Comparison of ENCODE assay signal across 8 mouse cellular contexts in the genomic region with DNA sequence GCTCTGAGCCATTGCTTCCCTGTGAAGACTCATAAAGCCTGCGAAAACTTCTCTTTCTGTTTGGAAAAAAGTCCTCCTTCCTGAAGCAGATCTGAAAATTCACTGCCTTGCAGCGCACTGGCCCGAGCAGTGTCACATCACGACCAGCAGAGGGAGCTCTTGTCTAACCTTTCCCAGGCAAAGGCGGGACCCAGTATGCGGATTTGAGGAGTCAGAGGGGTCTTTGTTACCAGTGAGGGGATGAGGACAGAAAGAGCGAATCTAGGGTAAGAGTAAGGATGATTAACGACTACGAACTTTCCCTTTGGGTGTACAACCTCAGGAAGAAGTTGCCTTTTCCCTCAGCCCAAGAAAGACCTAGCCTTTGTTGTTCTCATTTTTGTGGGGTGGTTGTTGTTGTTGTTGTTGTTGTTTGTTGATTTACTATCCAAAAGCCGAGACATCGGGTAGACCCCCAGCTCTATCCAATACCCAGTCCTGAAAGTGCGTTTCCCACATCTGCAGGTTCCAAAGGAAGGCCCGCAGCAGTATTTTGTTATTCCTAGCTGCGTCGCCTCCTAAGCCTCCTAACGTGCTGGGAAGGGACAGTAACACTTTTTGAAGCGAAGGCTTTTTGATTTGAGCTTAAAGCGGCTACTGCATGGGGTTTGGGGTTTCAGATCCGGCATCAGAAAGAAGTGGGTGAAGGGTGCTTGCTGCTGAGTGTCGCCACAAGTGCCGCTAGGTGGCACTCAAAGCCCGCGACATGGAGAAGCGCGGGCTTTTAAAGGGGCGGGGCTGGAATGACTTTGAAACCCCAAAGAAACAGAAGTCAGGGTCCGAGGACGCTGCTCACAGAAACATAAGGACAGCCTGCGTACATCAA. TPM values are rescaled to one million over a fixed set of nuclear protein-coding genes. Genes with fewer than 3 reads are reported as not detected.
A peak's percentile ranks its signal among the peaks of the same experiment; 100 is the strongest.
DNase-seq lines count a peak whose midpoint lies in the region; ATAC-seq and TF ChIP-seq lines count a peak whose summit lies in the region.

No protein-coding gene starts in this region.

- H3K4me2 ChIP-seq in heart, embryonic 16.5 days (ENCODE audit: low read depth, low read length), result peak overlapping the region; percentile 81
- peak overlapping the region; percentile 52 for H3K4me2 ChIP-seq in liver, embryonic 14.5 days (ENCODE audit: low read depth)
- peak overlapping the region; percentile 51 for H3K4me2 ChIP-seq in neural tube, embryonic 11.5 days (ENCODE audit: low read depth)

- 1% methylated on average over 29 of the region's 29 CpGs for WGBS in heart, embryonic 16.5 days
- under 1% methylated on average over 29 of the region's 29 CpGs for WGBS in liver, embryonic 14.5 days (ENCODE audit: insufficient replicate concordance)
- 1% methylated on average over 29 of the region's 29 CpGs for WGBS in neural tube, embryonic 11.5 days

- no peak overlapping the region for H3K27ac ChIP-seq in ES-E14 (ENCODE audit: insufficient read depth, low read depth, low read length, poor library complexity, severe bottlenecking)
- H3K27ac ChIP-seq in heart, embryonic 16.5 days (ENCODE audit: low read length), result no peak overlapping the region
- H3K27ac ChIP-seq in liver, embryonic 14.5 days, result no peak overlapping the region
- H3K27ac ChIP-seq in neural tube, embryonic 11.5 days (ENCODE audit: low read depth, low read length), result no peak overlapping the region

- no peak for DNase-seq in ES-E14 (ENCODE audit: low read depth, low spot score)
- DNase-seq in c-Kit-negative CD71-positive TER-119-positive erythroid progenitor cells, embryonic 14.5 days (ENCODE audit: low read depth, low spot score), result peak; percentile 56
- DNase-seq in kidney, postnatal 14 days, result peak; percentile 83
- DNase-seq in liver, embryonic 14.5 days (ENCODE audit: low read depth in 3 of 3, low spot score in 3 of 3), result peak; percentile 53 to 65 (median 55)
- peak; percentile 91 for DNase-seq in neural tube, embryonic 11.5 days (ENCODE audit: low spot score)
- DNase-seq in testis, postnatal 10 days (ENCODE audit: low spot score), result peak; percentile 86

- H3K4me3 ChIP-seq in ES-E14 (ENCODE audit: insufficient read depth in 1 of 2, low read depth in 1 of 2, low read length in 2 of 2, poor library complexity in 1 of 2, severe bottlenecking in 1 of 2), result peak overlapping the region; percentile 11 to 27; a peak in 3 of 4 replicates
- H3K4me3 ChIP-seq in heart, embryonic 16.5 days (ENCODE audit: low read length), result peak overlapping the region; percentile 47
- H3K4me3 ChIP-seq in liver, embryonic 14.5 days (ENCODE audit: insufficient read depth in 1 of 2, low read depth in 2 of 2, low read length in 2 of 2), result peak overlapping the region in 1 of 2 experiments; percentile 50; a peak in 2 of 4 replicates
- 0 out of 2 replicates have a peak overlapping the region, but pooled peaks have one; percentile 15 for H3K4me3 ChIP-seq in neural tube, embryonic 11.5 days (ENCODE audit: low read depth, low read length)

- no peaks in the 10 kb centered on the region for H3K9me3 ChIP-seq in ES-E14 (ENCODE audit: control insufficient read depth, insufficient read depth, low read depth, low read length)
- no peaks in the 10 kb centered on the region for H3K9me3 ChIP-seq in heart, embryonic 16.5 days (replicated peaks; ENCODE audit: control insufficient read depth, low read length)
- H3K9me3 ChIP-seq in liver, embryonic 14.5 days (ENCODE audit: control insufficient read depth, low read length), result no peaks in the 10 kb centered on the region
- H3K9me3 ChIP-seq in neural tube, embryonic 11.5 days (ENCODE audit: control insufficient read depth, low read length), result no peaks in the 10 kb centered on the region

- H3K36me3 ChIP-seq in ES-E14 (ENCODE audit: control insufficient read depth, insufficient read depth, low read length, poor library complexity, severe bottlenecking), result no peaks in the 10 kb centered on the region
- H3K36me3 ChIP-seq in heart, embryonic 16.5 days (ENCODE audit: control insufficient read depth, insufficient read depth), result no peaks in the 10 kb centered on the region
- H3K36me3 ChIP-seq in liver, embryonic 14.5 days (replicated peaks; ENCODE audit: control insufficient read depth, insufficient read depth, low read depth), result no peaks in the 10 kb centered on the region
- H3K36me3 ChIP-seq in neural tube, embryonic 11.5 days (ENCODE audit: control insufficient read depth, insufficient read depth, low read length), result no peaks in the 10 kb centered on the region

- peak overlapping the region; percentile 75; the same call in 1 of the 2 replicates for H3K9ac ChIP-seq in ES-E14 (ENCODE audit: insufficient read depth, low read depth, low read length, poor library complexity, severe bottlenecking)
- peak overlapping the region; percentile 42; the same call in 1 of the 2 replicates for H3K9ac ChIP-seq in heart, embryonic 16.5 days (ENCODE audit: low read length)
- no peak overlapping the region for H3K9ac ChIP-seq in liver, embryonic 14.5 days (replicated peaks)
- no peak overlapping the region for H3K9ac ChIP-seq in neural tube, embryonic 11.5 days (ENCODE audit: low read length)

- peak; percentile 78 for ATAC-seq in erythroid progenitor cell, adult 5-6 weeks (replicated peaks; ENCODE audit: low FRiP score, poor library complexity, severe bottlenecking)
- peak; percentile 61; the same call in 1 of the 2 replicates for ATAC-seq in heart, embryonic 16.5 days (replicated peaks; ENCODE audit: extremely low read depth, insufficient read depth, low FRiP score)
- ATAC-seq in liver, embryonic 14.5 days (ENCODE audit: insufficient read depth), result peak; percentile 43; the same call in 1 of the 2 replicates
- ATAC-seq in neural tube, embryonic 11.5 days (ENCODE audit: insufficient read depth, low FRiP score, low TSS enrichment), result peak; percentile 58

- in situ Hi-C loops in ES-E14 (cut with MboI; ENCODE audit: low sequenced_read_pairs in 2 of 2, unreplicated experiment in 2 of 2), result loop anchor here (5.0 to 10.0 kb wide), 4 partner anchors 324 to 526 kb away; a partner anchor contains a TSS

- peaks cover 0 to 7% of the 10 kb centered on the region in 2 experiments; a peak in 1 of 4 replicates for H3K4me1 ChIP-seq in ES-E14 (ENCODE audit: control insufficient read depth in 2 of 2, insufficient read depth in 2 of 2, low read length in 2 of 2, poor library complexity in 1 of 2)
- peaks cover 7% of the 10 kb centered on the region for H3K4me1 ChIP-seq in heart, embryonic 16.5 days (ENCODE audit: control insufficient read depth, insufficient read depth, low read length)
- H3K4me1 ChIP-seq in liver, embryonic 14.5 days (replicated peaks; ENCODE audit: control insufficient read depth in 2 of 2, insufficient read depth in 2 of 2, low read length in 1 of 2), result peaks cover 0 to 2% of the 10 kb centered on the region in 2 experiments; a peak in 1 of 4 replicates
- peaks cover 9% of the 10 kb centered on the region for H3K4me1 ChIP-seq in neural tube, embryonic 11.5 days (ENCODE audit: control insufficient read depth, insufficient read depth, low read length)

- no peak for TF ChIP-seq EP300 in liver, embryonic 14.5 days (IDR thresholded peaks at IDR 0.05; ENCODE audit: low read depth)

- peak; percentile 97 for TF ChIP-seq CTCF in liver, embryonic 14.5 days (IDR thresholded peaks at IDR 0.05; ENCODE audit: low read depth)

- H3K27me3 ChIP-seq in heart, embryonic 16.5 days (ENCODE audit: control insufficient read depth, insufficient read depth, low read length), result peaks cover 50% of the 10 kb centered on the region
- H3K27me3 ChIP-seq in liver, embryonic 14.5 days (ENCODE audit: control insufficient read depth, insufficient read depth, low read length), result peaks cover 49% of the 10 kb centered on the region
- H3K27me3 ChIP-seq in neural tube, embryonic 11.5 days (ENCODE audit: control insufficient read depth, insufficient read depth, low read length), result peaks cover 60% of the 10 kb centered on the region

TF ChIP-seq in ES-E14, 5 proteins besides CTCF, POLR2A, EP300 and RAD21:
- TF ChIP-seq MAFK (IDR thresholded peaks at IDR 0.05; ENCODE audit: insufficient read depth, low read depth, low read length), result no peak
- no peak for TF ChIP-seq CHD2 (IDR thresholded peaks at IDR 0.05; ENCODE audit: low read depth, low read length)
- TF ChIP-seq HCFC1 (IDR thresholded peaks at IDR 0.05; ENCODE audit: borderline replicate concordance, insufficient read depth, low read length), result no peak
- TF ChIP-seq ZC3H11A (IDR thresholded peaks at IDR 0.05; ENCODE audit: borderline replicate concordance, low read depth, low read length), result peak; percentile 90

RNA-seq across cellular contexts. Expression of a gene that starts 14.8 kb away (rescaled TPM):
- total RNA-seq in ES-E14 (2012; rRNA removed), result 0.16 and 0.22 TPM in 2 replicates
- total RNA-seq in erythroid progenitor cell, adult 5-6 weeks (2015; ENCODE audit: low replicate concordance), result not detected in 2 replicates
- not detected in 2 replicates for total RNA-seq in erythroid progenitor cell, adult 5-6 weeks (2017; ENCODE audit: low replicate concordance)
- not detected in 2 replicates for polyA plus RNA-seq in heart, embryonic 16.5 days (2015; fragmentation: Nextera tagmentation; extraction: Ambion mirVana)
- polyA plus RNA-seq in liver, embryonic 14.5 days (2012; rRNA removed), result not detected in 2 replicates
- polyA plus RNA-seq in liver, embryonic 14.5 days (2014; fragmentation: Nextera tagmentation; extraction: Ambion mirVana), result not detected in 2 replicates
- 7.7 TPM in 2 replicates for polyA plus RNA-seq in neural tube, embryonic 11.5 days (2014; fragmentation: Nextera tagmentation; extraction: Ambion mirVana)

Comparison
In these comparisons a context has a peak if more than half of its experiments do, and no peak if none do; other contexts are left out.
1. H3K9ac ChIP-seq: peak in ES-E14 (single experiment) and heart, embryonic 16.5 days (single experiment); none in liver, embryonic 14.5 days (single experiment) and neural tube, embryonic 11.5 days (single experiment).
2. Peak in every context shown above with its lines, with median percentiles within 50 percentile points of each other: ATAC-seq and H3K4me2 ChIP-seq.